Mouse (Mus musculus) urinary bladder, postnatal 36 days (tissue): ENCODE measurements around the gene Maml3.

Experiments used
- DNase-seq, 2 experiments: peaks; one replicate each; pipeline ENCODE4 v3.0.0; 2022; ENCODE audit warnings: low spot score in 2 of 2, mixed read lengths in 1 of 2

The Maml3 gene

GRCm38 (mm10) chr3:51953927-51954326, 150.9 kb downstream of the Maml3 start:
- DNase-seq, result no peak

GRCm38 (mm10) chr3:51952728-51953623, 151.9 kb downstream of the Maml3 start:
- DNase-seq, result no peak

- no peak for DNase-seq
Measured at GRCm38 (mm10) chr3:51952267-51952666, 152.6 kb downstream of the Maml3 start.

- DNase-seq, result no peak
Measured at GRCm38 (mm10) chr3:51949651-51950050, 155.2 kb downstream of the Maml3 start.

- no peak for DNase-seq
Measured at GRCm38 (mm10) chr3:51947168-51947567, 157.7 kb downstream of the Maml3 start.

- peak in 1 of 2 experiments; percentile 24 for DNase-seq
Measured at GRCm38 (mm10) chr3:51943642-51944041, 161.2 kb downstream of the Maml3 start.

- no peak for DNase-seq
Measured at GRCm38 (mm10) chr3:51941781-51942180, 163.1 kb downstream of the Maml3 start.

- no peak for DNase-seq
Measured at GRCm38 (mm10) chr3:51939864-51940263, 165.0 kb downstream of the Maml3 start.

GRCm38 (mm10) chr3:51939054-51939453, 165.8 kb downstream of the Maml3 start:
- DNase-seq, result no peak

- no peak for DNase-seq
Measured at GRCm38 (mm10) chr3:51937176-51937575, 167.7 kb downstream of the Maml3 start.

- DNase-seq, result no peak
Measured at GRCm38 (mm10) chr3:51934531-51935485, 170.1 kb downstream of the Maml3 start.

GRCm38 (mm10) chr3:51928188-51928587, 176.7 kb downstream of the Maml3 start:
- DNase-seq, result no peak

GRCm38 (mm10) chr3:51927591-51927990, 177.3 kb downstream of the Maml3 start:
- DNase-seq, result no peak

GRCm38 (mm10) chr3:51927043-51927442, 177.8 kb downstream of the Maml3 start:
- DNase-seq, result no peak

- DNase-seq, result no peak
Measured at GRCm38 (mm10) chr3:51925758-51926157, 179.1 kb downstream of the Maml3 start.

GRCm38 (mm10) chr3:51924636-51925035, 180.2 kb downstream of the Maml3 start:
- DNase-seq, result no peak

- DNase-seq, result no peak
Measured at GRCm38 (mm10) chr3:51923800-51924199, 181.1 kb downstream of the Maml3 start.

GRCm38 (mm10) chr3:51916902-51917301, 188.0 kb downstream of the Maml3 start:
- no peak for DNase-seq

GRCm38 (mm10) chr3:51916060-51916870, 188.6 kb downstream of the Maml3 start:
- peak; percentile 25 to 46 for DNase-seq

GRCm38 (mm10) chr3:51915415-51915814, 189.5 kb downstream of the Maml3 start:
- DNase-seq, result no peak

GRCm38 (mm10) chr3:51914900-51915299, 190.0 kb downstream of the Maml3 start:
- no peak for DNase-seq
